25 mouse cellular contexts compared by ENCODE assay signal in genomic region chr1:188387321-188387720, GRCm38 (mm10).
A peak's percentile ranks its signal among the peaks of the same experiment; 100 is the strongest.
DNase-seq lines count a peak whose midpoint lies in the region; ATAC-seq and TF ChIP-seq lines count a peak whose summit lies in the region.
"Had no signal": no experiment of that assay in that cellular context is flagged by ENCODE, and none has a peak within 500 bp of the region (broad histone marks: within the 10 kb centered on the region; RNA-seq: fewer than 3 reads in every experiment).

No protein-coding gene starts in this region.

- no peak for TF ChIP-seq CTCF in G1E (IDR thresholded peaks at IDR 0.05; ENCODE audit: low read depth, low read length)
- no peak for TF ChIP-seq CTCF in liver, embryonic 14.5 days (IDR thresholded peaks at IDR 0.05; ENCODE audit: low read depth)

- H3K27ac ChIP-seq in liver, embryonic 12.5 days: peak overlapping the region; percentile 91
- H3K27ac ChIP-seq in liver, embryonic 14.5 days: peak overlapping the region; percentile 37; the same call in 1 of the 2 replicates
- H3K27ac ChIP-seq: embryonic facial prominence, embryonic 12.5 days; embryonic facial prominence, embryonic 15.5 days; forebrain, embryonic 12.5 days; forebrain, embryonic 15.5 days; heart, adult 2 months; hindbrain, embryonic 12.5 days; hindbrain, embryonic 15.5 days; intestine, embryonic 15.5 days had no signal

- H3K27me3 ChIP-seq in liver, embryonic 12.5 days (replicated peaks): no peaks in the 10 kb centered on the region
- no peaks in the 10 kb centered on the region for H3K27me3 ChIP-seq in G1E (ENCODE audit: insufficient read depth, low read length)
- H3K27me3 ChIP-seq in liver, embryonic 14.5 days (ENCODE audit: control insufficient read depth, insufficient read depth, low read length): no peaks in the 10 kb centered on the region
- H3K27me3 ChIP-seq: embryonic facial prominence, embryonic 15.5 days; forebrain, embryonic 15.5 days; hindbrain, embryonic 12.5 days; hindbrain, embryonic 15.5 days; intestine, embryonic 15.5 days had no signal

- no peaks in the 10 kb centered on the region for H3K9me3 ChIP-seq in liver, embryonic 12.5 days (replicated peaks)
- peaks cover 15% of the 10 kb centered on the region for H3K9me3 ChIP-seq in G1E (replicated peaks)
- no peaks in the 10 kb centered on the region for H3K9me3 ChIP-seq in liver, embryonic 14.5 days (ENCODE audit: control insufficient read depth, low read length)
- H3K9me3 ChIP-seq: embryonic facial prominence, embryonic 12.5 days; embryonic facial prominence, embryonic 15.5 days; forebrain, embryonic 12.5 days; forebrain, embryonic 15.5 days; hindbrain, embryonic 12.5 days; hindbrain, embryonic 15.5 days; intestine, embryonic 15.5 days had no signal

- WGBS in liver, embryonic 12.5 days (ENCODE audit: insufficient replicate concordance): 29% methylated on average over 3 of the region's 3 CpGs
- 26% methylated on average over 3 of the region's 3 CpGs for WGBS in liver, embryonic 14.5 days (ENCODE audit: insufficient replicate concordance)

- H3K36me3 ChIP-seq in liver, embryonic 12.5 days: no peaks in the 10 kb centered on the region
- no peaks in the 10 kb centered on the region for H3K36me3 ChIP-seq in G1E (replicated peaks)
- H3K36me3 ChIP-seq in liver, embryonic 14.5 days (replicated peaks; ENCODE audit: control insufficient read depth, insufficient read depth, low read depth): no peaks in the 10 kb centered on the region
- H3K36me3 ChIP-seq: embryonic facial prominence, embryonic 12.5 days; embryonic facial prominence, embryonic 15.5 days; forebrain, embryonic 12.5 days; forebrain, embryonic 15.5 days; hindbrain, embryonic 12.5 days; hindbrain, embryonic 15.5 days; intestine, embryonic 15.5 days had no signal

- peak; percentile 50; the same call in 1 of the 2 replicates for ATAC-seq in liver, embryonic 12.5 days
- 0 out of 2 replicates have a peak, but pooled peaks have one; percentile 5 for ATAC-seq in G1E (ENCODE audit: extremely low read depth, insufficient number of reproducible peaks, low FRiP score, poor library complexity, severe bottlenecking)
- ATAC-seq in liver, embryonic 14.5 days (ENCODE audit: insufficient read depth): peak; percentile 51; the same call in 1 of the 2 replicates
- ATAC-seq in inflammation-experienced regulatory T-cells, adult 6 months: no peak
- ATAC-seq: CD4-positive, CD25-positive, alpha-beta regulatory T cell, adult 4 months; forebrain, embryonic 15.5 days had no signal

- no peak overlapping the region for H3K9ac ChIP-seq in liver, embryonic 12.5 days
- H3K9ac ChIP-seq in liver, embryonic 14.5 days (replicated peaks): no peak overlapping the region
- H3K9ac ChIP-seq: embryonic facial prominence, embryonic 12.5 days; embryonic facial prominence, embryonic 15.5 days; forebrain, embryonic 12.5 days; forebrain, embryonic 15.5 days; hindbrain, embryonic 12.5 days; hindbrain, embryonic 15.5 days; intestine, embryonic 15.5 days had no signal

- H3K4me3 ChIP-seq in liver, embryonic 12.5 days: no peak overlapping the region
- no peak overlapping the region for H3K4me3 ChIP-seq in G1E (ENCODE audit: low read depth, low read length)
- H3K4me3 ChIP-seq in liver, embryonic 14.5 days (ENCODE audit: insufficient read depth in 1 of 2, low read depth in 2 of 2, low read length in 2 of 2): no peak overlapping the region
- H3K4me3 ChIP-seq: embryonic facial prominence, embryonic 12.5 days; embryonic facial prominence, embryonic 15.5 days; forebrain, embryonic 12.5 days; forebrain, embryonic 15.5 days; heart, adult 2 months; hindbrain, embryonic 12.5 days; hindbrain, embryonic 15.5 days; intestine, embryonic 15.5 days had no signal

- TF ChIP-seq EP300 in liver, embryonic 14.5 days (IDR thresholded peaks at IDR 0.05; ENCODE audit: low read depth): no peak

- DNase-seq in liver (no peak), G1E (ENCODE audit: low spot score) (no peak)
- DNase-seq in c-Kit-positive CD71-positive TER-119-negative erythroid progenitor cells, embryonic 14.5 days (ENCODE audit: low read depth): peak; percentile 8
- no peak for DNase-seq in liver, embryonic 14.5 days (ENCODE audit: low read depth in 3 of 3, low spot score in 3 of 3)
- no peak for DNase-seq in adrenal gland, postnatal 4 days (ENCODE audit: low spot score in 2 of 2)
- no peak for DNase-seq in thymus, postnatal 25 days
- DNase-seq: adrenal gland, adult 2 months; adrenal gland, postnatal 14 days; cerebellum, adult 18-20 months; cerebellum, adult 9-10 months; cerebellum, postnatal 14 days; gastrocnemius, postnatal 10 days; gastrocnemius, postnatal 36 days; heart, adult 2 months had no signal

- H3K4me1 ChIP-seq in liver, embryonic 12.5 days: peaks cover 48% of the 10 kb centered on the region
- no peaks in the 10 kb centered on the region for H3K4me1 ChIP-seq in G1E (ENCODE audit: insufficient read depth, low read depth, low read length)
- peaks cover 16 to 25% of the 10 kb centered on the region in 2 experiments for H3K4me1 ChIP-seq in liver, embryonic 14.5 days (replicated peaks; ENCODE audit: control insufficient read depth in 2 of 2, insufficient read depth in 2 of 2, low read length in 1 of 2)
- H3K4me1 ChIP-seq: embryonic facial prominence, embryonic 12.5 days; embryonic facial prominence, embryonic 15.5 days; forebrain, embryonic 12.5 days; forebrain, embryonic 15.5 days; hindbrain, embryonic 12.5 days; hindbrain, embryonic 15.5 days; intestine, embryonic 15.5 days had no signal

- H3K4me2 ChIP-seq in liver, embryonic 12.5 days: peak overlapping the region; percentile 32; the same call in 1 of the 2 replicates
- H3K4me2 ChIP-seq in liver, embryonic 14.5 days (ENCODE audit: low read depth): no peak overlapping the region; the same call in 1 of the 2 replicates
- H3K4me2 ChIP-seq: embryonic facial prominence, embryonic 12.5 days; embryonic facial prominence, embryonic 15.5 days; forebrain, embryonic 12.5 days; forebrain, embryonic 15.5 days; heart, embryonic 11.5 days; hindbrain, embryonic 12.5 days; hindbrain, embryonic 15.5 days; intestine, embryonic 15.5 days had no signal
